Mouse (Mus musculus): ENCODE measurements around the gene Npas3. TPM values are rescaled to one million over a fixed set of nuclear protein-coding genes. Genes with fewer than 3 reads are reported as not detected.
A peak's percentile ranks its signal among the peaks of the same experiment; 100 is the strongest.

Gene Npas3
- polyA plus RNA-seq, 1 experiment from 2014 or later, result 0.16 TPM

- Histone ChIP-seq H3K36me3 (no peaks in the 10 kb centered on the region), H3K9ac (no peak overlapping the region), H3K27ac (no peak overlapping the region), H3K27me3 (no peaks in the 10 kb centered on the region), H3K9me3 (replicated peaks) (no peaks in the 10 kb centered on the region), H3K4me2 (no peak overlapping the region), H3K4me3 (replicated peaks) (no peak overlapping the region), H3K4me1 (replicated peaks) (peaks cover 12% of the 10 kb centered on the region)
- 68% methylated on average over 12 of the region's 12 CpGs for WGBS (ENCODE audit: insufficient replicate concordance)
- ATAC-seq (ENCODE audit: low read depth), result no peak
- DNase-seq, result no peak
These were observed 597.7 kb downstream of the Npas3 start for GRCm38 (mm10) chr12:53846154-53846665.

GRCm38 (mm10) chr12:53849263-53849662 lies 600.8 kb downstream of the Npas3 start:
- 0 out of 2 replicates have a peak, but pooled peaks cover 4% of the 10 kb centered on the region for H3K27me3 ChIP-seq
- DNase-seq (no peak), ATAC-seq (ENCODE audit: low read depth) (peak; percentile 53; the same call in 1 of the 2 replicates)
- no peak overlapping the region for H3K9ac ChIP-seq
- H3K4me1 ChIP-seq (replicated peaks), result peaks cover 5% of the 10 kb centered on the region; the same call in 1 of the 2 replicates
- no peaks in the 10 kb centered on the region for H3K9me3 ChIP-seq (replicated peaks)
- 56% methylated on average over 2 of the region's 2 CpGs for WGBS (ENCODE audit: insufficient replicate concordance)
- H3K27ac ChIP-seq, result no peak overlapping the region
- H3K36me3 ChIP-seq, result no peaks in the 10 kb centered on the region
- no peak overlapping the region for H3K4me3 ChIP-seq (replicated peaks)
- no peak overlapping the region for H3K4me2 ChIP-seq

GRCm38 (mm10) chr12:53852432-53852831 lies 604.0 kb downstream of the Npas3 start:
- Histone ChIP-seq H3K4me2 (no peak overlapping the region), H3K36me3 (no peaks in the 10 kb centered on the region), H3K9ac (no peak overlapping the region), H3K4me3 (replicated peaks) (no peak overlapping the region), H3K27ac (no peak overlapping the region), H3K27me3 (0 out of 2 replicates have a peak, but pooled peaks cover 10% of the 10 kb centered on the region), H3K9me3 (replicated peaks) (no peaks in the 10 kb centered on the region), H3K4me1 (replicated peaks) (peaks cover 5% of the 10 kb centered on the region; the same call in 1 of the 2 replicates)
- WGBS (ENCODE audit: insufficient replicate concordance), result 62% methylated on average over 2 of the region's 2 CpGs
- no peak for ATAC-seq (ENCODE audit: low read depth)
- DNase-seq, result no peak

- Histone ChIP-seq H3K27me3 (no peaks in the 10 kb centered on the region), H3K9ac (no peak overlapping the region), H3K9me3 (replicated peaks) (no peaks in the 10 kb centered on the region), H3K4me3 (replicated peaks) (no peak overlapping the region), H3K27ac (no peak overlapping the region), H3K4me1 (replicated peaks) (no peaks in the 10 kb centered on the region), H3K36me3 (no peaks in the 10 kb centered on the region), H3K4me2 (no peak overlapping the region)
- DNase-seq, result no peak
- no peak for ATAC-seq (ENCODE audit: low read depth)
These were observed 611.7 kb downstream of the Npas3 start for GRCm38 (mm10) chr12:53860176-53860575.

GRCm38 (mm10) chr12:53862281-53862680 lies 613.8 kb downstream of the Npas3 start:
- Histone ChIP-seq H3K4me3 (replicated peaks) (no peak overlapping the region), H3K9ac (no peak overlapping the region), H3K36me3 (no peaks in the 10 kb centered on the region), H3K27ac (no peak overlapping the region), H3K4me2 (no peak overlapping the region), H3K9me3 (replicated peaks) (no peaks in the 10 kb centered on the region), H3K4me1 (replicated peaks) (no peaks in the 10 kb centered on the region), H3K27me3 (0 out of 2 replicates have a peak, but pooled peaks cover 4% of the 10 kb centered on the region)
- WGBS (ENCODE audit: insufficient replicate concordance), result 73% methylated on average over 6 of the region's 6 CpGs
- DNase-seq (no peak), ATAC-seq (ENCODE audit: low read depth) (no peak)

GRCm38 (mm10) chr12:53864436-53865136 lies 616.1 kb downstream of the Npas3 start:
- ATAC-seq (ENCODE audit: low read depth) (no peak), DNase-seq (no peak)
- 63% methylated on average over 5 of the region's 5 CpGs for WGBS (ENCODE audit: insufficient replicate concordance)

GRCm38 (mm10) chr12:53865691-53866090 lies 617.2 kb downstream of the Npas3 start:
- Histone ChIP-seq H3K9ac (no peak overlapping the region), H3K4me3 (replicated peaks) (no peak overlapping the region), H3K36me3 (no peaks in the 10 kb centered on the region), H3K4me2 (no peak overlapping the region), H3K27me3 (0 out of 2 replicates have a peak, but pooled peaks cover 4% of the 10 kb centered on the region), H3K9me3 (replicated peaks) (no peaks in the 10 kb centered on the region), H3K4me1 (replicated peaks) (no peaks in the 10 kb centered on the region), H3K27ac (no peak overlapping the region)
- WGBS (ENCODE audit: insufficient replicate concordance), result 40% methylated on average over 2 of the region's 2 CpGs
- DNase-seq (no peak), ATAC-seq (ENCODE audit: low read depth) (no peak)

More at GRCm38 (mm10) chr12:53864436-53865136, 616.1 kb downstream of the Npas3 start:
- no peaks in the 10 kb centered on the region for H3K9me3 ChIP-seq (replicated peaks)
- H3K4me2 ChIP-seq, result no peak overlapping the region
- no peaks in the 10 kb centered on the region for H3K4me1 ChIP-seq (replicated peaks)
- H3K4me3 ChIP-seq (replicated peaks), result no peak overlapping the region
- H3K9ac ChIP-seq, result no peak overlapping the region
- 0 out of 2 replicates have a peak, but pooled peaks cover 4% of the 10 kb centered on the region for H3K27me3 ChIP-seq
- H3K36me3 ChIP-seq, result no peaks in the 10 kb centered on the region
- no peak overlapping the region for H3K27ac ChIP-seq

- H3K27me3 ChIP-seq, result 0 out of 2 replicates have a peak, but pooled peaks cover 5% of the 10 kb centered on the region
- ATAC-seq (ENCODE audit: low read depth), result no peak
- no peaks in the 10 kb centered on the region for H3K4me1 ChIP-seq (replicated peaks)
- H3K9ac ChIP-seq, result no peak overlapping the region
- no peak overlapping the region for H3K4me3 ChIP-seq (replicated peaks)
- WGBS (ENCODE audit: insufficient replicate concordance), result 64% methylated on average over 4 of the region's 4 CpGs
- H3K9me3 ChIP-seq (replicated peaks), result no peaks in the 10 kb centered on the region
- H3K36me3 ChIP-seq, result no peaks in the 10 kb centered on the region
- H3K4me2 ChIP-seq, result no peak overlapping the region
- DNase-seq, result no peak
- H3K27ac ChIP-seq, result no peak overlapping the region
These were observed 621.5 kb downstream of the Npas3 start for GRCm38 (mm10) chr12:53869981-53870380.

GRCm38 (mm10) chr12:53875226-53875625 lies 626.7 kb downstream of the Npas3 start:
- no peak for ATAC-seq (ENCODE audit: low read depth)
- H3K4me3 ChIP-seq (replicated peaks), result no peak overlapping the region
- H3K9ac ChIP-seq, result no peak overlapping the region
- 0 out of 2 replicates have a peak, but pooled peaks cover 3% of the 10 kb centered on the region for H3K27me3 ChIP-seq
- no peaks in the 10 kb centered on the region for H3K4me1 ChIP-seq (replicated peaks)
- H3K36me3 ChIP-seq, result no peaks in the 10 kb centered on the region
- H3K4me2 ChIP-seq, result no peak overlapping the region
- H3K27ac ChIP-seq, result no peak overlapping the region
- H3K9me3 ChIP-seq (replicated peaks), result no peaks in the 10 kb centered on the region
- no peak for DNase-seq
- 67% methylated on average over 3 of the region's 3 CpGs for WGBS (ENCODE audit: insufficient replicate concordance)

GRCm38 (mm10) chr12:53876693-53877092 lies 628.2 kb downstream of the Npas3 start:
- Histone ChIP-seq H3K36me3 (no peaks in the 10 kb centered on the region), H3K4me2 (no peak overlapping the region), H3K4me1 (replicated peaks) (no peaks in the 10 kb centered on the region), H3K4me3 (replicated peaks) (no peak overlapping the region), H3K9ac (no peak overlapping the region), H3K27me3 (0 out of 2 replicates have a peak, but pooled peaks cover 3% of the 10 kb centered on the region), H3K27ac (no peak overlapping the region), H3K9me3 (replicated peaks) (no peaks in the 10 kb centered on the region)
- no peak for ATAC-seq (ENCODE audit: low read depth)
- no peak for DNase-seq
- 71% methylated on average over 5 of the region's 5 CpGs for WGBS (ENCODE audit: insufficient replicate concordance)

GRCm38 (mm10) chr12:53881684-53882083 lies 633.2 kb downstream of the Npas3 start:
- no peak for DNase-seq
- Histone ChIP-seq H3K4me3 (replicated peaks) (no peak overlapping the region), H3K27me3 (no peaks in the 10 kb centered on the region), H3K27ac (no peak overlapping the region), H3K36me3 (no peaks in the 10 kb centered on the region), H3K4me1 (replicated peaks) (no peaks in the 10 kb centered on the region; the same call in 1 of the 2 replicates), H3K9ac (no peak overlapping the region), H3K9me3 (replicated peaks) (no peaks in the 10 kb centered on the region), H3K4me2 (no peak overlapping the region)
- WGBS (ENCODE audit: insufficient replicate concordance), result 82% methylated on average over 4 of the region's 4 CpGs
- ATAC-seq (ENCODE audit: low read depth), result no peak

GRCm38 (mm10) chr12:53882863-53883262 lies 634.4 kb downstream of the Npas3 start:
- no peaks in the 10 kb centered on the region for H3K9me3 ChIP-seq (replicated peaks)
- no peak for ATAC-seq (ENCODE audit: low read depth)
- no peaks in the 10 kb centered on the region for H3K27me3 ChIP-seq

More at GRCm38 (mm10) chr12:53882863-53883262, 634.4 kb downstream of the Npas3 start:
- no peaks in the 10 kb centered on the region for H3K36me3 ChIP-seq
- 63% methylated on average over 8 of the region's 8 CpGs for WGBS (ENCODE audit: insufficient replicate concordance)
- H3K9ac ChIP-seq, result no peak overlapping the region
- no peak overlapping the region for H3K4me2 ChIP-seq
- H3K4me1 ChIP-seq (replicated peaks), result no peaks in the 10 kb centered on the region; the same call in 1 of the 2 replicates
- no peak overlapping the region for H3K4me3 ChIP-seq (replicated peaks)
- no peak overlapping the region for H3K27ac ChIP-seq
- no peak for DNase-seq

All from liver, embryonic 13.5 days (tissue).